8 mouse cellular contexts compared by ENCODE assay signal in the genomic region with DNA sequence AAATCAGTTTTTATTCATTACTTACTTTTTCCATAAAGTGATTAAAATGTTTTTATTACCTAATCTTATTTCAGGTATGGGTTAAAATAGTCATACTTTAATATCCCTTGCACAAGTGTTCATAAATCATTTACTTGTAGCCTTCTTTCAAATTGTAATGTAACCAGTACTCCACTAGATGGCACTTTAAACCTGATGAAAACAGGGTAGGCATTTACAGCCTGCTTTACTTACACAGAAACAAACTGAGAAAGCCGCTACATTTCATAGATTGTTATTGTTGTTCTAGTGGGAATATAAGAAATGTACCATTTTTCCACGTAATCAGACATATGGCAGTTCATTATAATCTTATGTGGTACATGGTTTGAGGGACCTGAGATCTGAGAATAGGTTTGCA. TPM values are rescaled to one million over a fixed set of nuclear protein-coding genes. Genes with fewer than 3 reads are reported as not detected.
DNase-seq lines count a peak whose midpoint lies in the region; ATAC-seq lines count a peak whose summit lies in the region.

No protein-coding gene starts in this region.

- no peak for DNase-seq in forebrain, embryonic 11.5 days (ENCODE audit: low spot score)
- no peak for DNase-seq in forebrain, embryonic 10.5 days (ENCODE audit: extremely low spot score, low spot score)
- DNase-seq in neural tube, embryonic 11.5 days (ENCODE audit: low spot score) = no peak
- DNase-seq in neural tube, embryonic 10.5 days (ENCODE audit: extremely low spot score, low spot score) = no peak
- DNase-seq in urinary bladder, postnatal 25 days (ENCODE audit: low spot score) = no peak
- no peak for DNase-seq in natural killer cell, adult 2 months (ENCODE audit: low spot score in 2 of 2)

- peaks cover 5% of the 10 kb centered on the region; the same call in 1 of the 2 replicates for H3K4me1 ChIP-seq in forebrain, embryonic 11.5 days (replicated peaks; ENCODE audit: control insufficient read depth, insufficient read depth, low read length)
- H3K4me1 ChIP-seq in forebrain, embryonic 10.5 days = peaks cover 28% of the 10 kb centered on the region
- H3K4me1 ChIP-seq in neural tube, embryonic 11.5 days (ENCODE audit: control insufficient read depth, insufficient read depth, low read length) = no peaks in the 10 kb centered on the region
- H3K4me1 ChIP-seq in hindbrain, embryonic 15.5 days (replicated peaks) = peaks cover 27% of the 10 kb centered on the region
- peaks cover 25% of the 10 kb centered on the region for H3K4me1 ChIP-seq in neural tube, embryonic 15.5 days

- 41% methylated on average over 2 of the region's 2 CpGs for WGBS in forebrain, embryonic 11.5 days
- 36% methylated on average over 2 of the region's 2 CpGs for WGBS in forebrain, embryonic 10.5 days
- 39% methylated on average over 2 of the region's 2 CpGs for WGBS in neural tube, embryonic 11.5 days
- 9% methylated on average over 2 of the region's 2 CpGs for WGBS in hindbrain, embryonic 15.5 days
- 11% methylated on average over 2 of the region's 2 CpGs for WGBS in neural tube, embryonic 15.5 days

- no peak overlapping the region for H3K4me3 ChIP-seq in forebrain, embryonic 11.5 days (ENCODE audit: low read depth, low read length)
- H3K4me3 ChIP-seq in forebrain, embryonic 10.5 days = no peak overlapping the region
- H3K4me3 ChIP-seq in neural tube, embryonic 11.5 days (ENCODE audit: low read depth, low read length) = no peak overlapping the region
- no peak overlapping the region for H3K4me3 ChIP-seq in hindbrain, embryonic 15.5 days
- H3K4me3 ChIP-seq in neural tube, embryonic 15.5 days (replicated peaks) = no peak overlapping the region

- no peaks in the 10 kb centered on the region for H3K27me3 ChIP-seq in forebrain, embryonic 11.5 days (ENCODE audit: control insufficient read depth, insufficient read depth, low read length)
- no peaks in the 10 kb centered on the region for H3K27me3 ChIP-seq in forebrain, embryonic 10.5 days (ENCODE audit: poor library complexity, severe bottlenecking)
- H3K27me3 ChIP-seq in neural tube, embryonic 11.5 days (ENCODE audit: control insufficient read depth, insufficient read depth, low read length) = no peaks in the 10 kb centered on the region
- no peaks in the 10 kb centered on the region for H3K27me3 ChIP-seq in hindbrain, embryonic 15.5 days
- no peaks in the 10 kb centered on the region for H3K27me3 ChIP-seq in neural tube, embryonic 15.5 days (replicated peaks)

- ATAC-seq in forebrain, embryonic 11.5 days (replicated peaks; ENCODE audit: low FRiP score) = 0 out of 2 replicates have a peak, but pooled peaks have one; percentile 14
- peak; percentile 48; the same call in 1 of the 2 replicates for ATAC-seq in neural tube, embryonic 11.5 days (ENCODE audit: insufficient read depth, low FRiP score, low TSS enrichment)
- ATAC-seq in hindbrain, embryonic 15.5 days (ENCODE audit: low FRiP score, low read depth) = peak; percentile 59
- ATAC-seq in neural tube, embryonic 15.5 days (ENCODE audit: low FRiP score) = peak; percentile 51

- H3K36me3 ChIP-seq in forebrain, embryonic 11.5 days (ENCODE audit: control insufficient read depth, insufficient read depth, low read length) = no peaks in the 10 kb centered on the region
- H3K36me3 ChIP-seq in forebrain, embryonic 10.5 days (replicated peaks) = 0 out of 2 replicates have a peak, but pooled peaks cover 3% of the 10 kb centered on the region
- H3K36me3 ChIP-seq in neural tube, embryonic 11.5 days (ENCODE audit: control insufficient read depth, insufficient read depth, low read length) = no peaks in the 10 kb centered on the region
- H3K36me3 ChIP-seq in hindbrain, embryonic 15.5 days = no peaks in the 10 kb centered on the region
- no peaks in the 10 kb centered on the region for H3K36me3 ChIP-seq in neural tube, embryonic 15.5 days

- H3K9me3 ChIP-seq in forebrain, embryonic 11.5 days (ENCODE audit: control insufficient read depth, low read length) = no peaks in the 10 kb centered on the region
- no peaks in the 10 kb centered on the region for H3K9me3 ChIP-seq in forebrain, embryonic 10.5 days
- no peaks in the 10 kb centered on the region for H3K9me3 ChIP-seq in neural tube, embryonic 11.5 days (ENCODE audit: control insufficient read depth, low read length)
- no peaks in the 10 kb centered on the region for H3K9me3 ChIP-seq in hindbrain, embryonic 15.5 days
- H3K9me3 ChIP-seq in neural tube, embryonic 15.5 days (replicated peaks) = no peaks in the 10 kb centered on the region

- no peak overlapping the region for H3K9ac ChIP-seq in forebrain, embryonic 11.5 days (ENCODE audit: low read length)
- no peak overlapping the region for H3K9ac ChIP-seq in neural tube, embryonic 11.5 days (ENCODE audit: low read length)
- no peak overlapping the region for H3K9ac ChIP-seq in hindbrain, embryonic 15.5 days
- no peak overlapping the region for H3K9ac ChIP-seq in neural tube, embryonic 15.5 days (replicated peaks)

- no peak overlapping the region for H3K27ac ChIP-seq in forebrain, embryonic 11.5 days (ENCODE audit: low read depth, low read length)
- H3K27ac ChIP-seq in forebrain, embryonic 10.5 days = no peak overlapping the region
- no peak overlapping the region for H3K27ac ChIP-seq in neural tube, embryonic 11.5 days (ENCODE audit: low read depth, low read length)
- H3K27ac ChIP-seq in hindbrain, embryonic 15.5 days (replicated peaks) = no peak overlapping the region
- H3K27ac ChIP-seq in neural tube, embryonic 15.5 days (replicated peaks) = no peak overlapping the region

- no peak overlapping the region for H3K4me2 ChIP-seq in forebrain, embryonic 11.5 days (ENCODE audit: low read depth, low read length, severe bottlenecking)
- H3K4me2 ChIP-seq in neural tube, embryonic 11.5 days (ENCODE audit: low read depth) = no peak overlapping the region
- no peak overlapping the region for H3K4me2 ChIP-seq in hindbrain, embryonic 15.5 days
- H3K4me2 ChIP-seq in neural tube, embryonic 15.5 days = no peak overlapping the region

RNA-seq across cellular contexts. Expression of gene Vps50, which starts 11.6 kb away (rescaled TPM):
- polyA plus RNA-seq in forebrain, embryonic 11.5 days (2014; fragmentation: Nextera tagmentation; extraction: Ambion mirVana) = 37.5 and 50.2 TPM in 2 replicates
- 35.1 and 37.2 TPM in 2 replicates for polyA plus RNA-seq in forebrain, embryonic 10.5 days (2016; fragmentation: Nextera tagmentation; extraction: Ambion mirVana)
- polyA plus RNA-seq in neural tube, embryonic 11.5 days (2014; fragmentation: Nextera tagmentation; extraction: Ambion mirVana) = 41.7 and 41.8 TPM in 2 replicates
- polyA plus RNA-seq in hindbrain, embryonic 15.5 days (2015; fragmentation: Nextera tagmentation; extraction: Ambion mirVana) = 49.5 and 52.4 TPM in 2 replicates
- 48.4 and 55.1 TPM in 2 replicates for polyA plus RNA-seq in neural tube, embryonic 15.5 days (2015; fragmentation: Nextera tagmentation; extraction: Ambion mirVana)

RNA-seq across cellular contexts. Expression of gene Hepacam2, which starts 11.7 kb away (rescaled TPM):
- polyA plus RNA-seq in forebrain, embryonic 11.5 days (2014; fragmentation: Nextera tagmentation; extraction: Ambion mirVana) = 1.2 and 1.3 TPM in 2 replicates
- 0.58 and 0.77 TPM in 2 replicates for polyA plus RNA-seq in forebrain, embryonic 10.5 days (2016; fragmentation: Nextera tagmentation; extraction: Ambion mirVana)
- polyA plus RNA-seq in neural tube, embryonic 11.5 days (2014; fragmentation: Nextera tagmentation; extraction: Ambion mirVana) = 0.73 and 1.8 TPM in 2 replicates
- 0.97 and 1.5 TPM in 2 replicates for polyA plus RNA-seq in hindbrain, embryonic 15.5 days (2015; fragmentation: Nextera tagmentation; extraction: Ambion mirVana)
- 1.00 and 2.3 TPM in 2 replicates for polyA plus RNA-seq in neural tube, embryonic 15.5 days (2015; fragmentation: Nextera tagmentation; extraction: Ambion mirVana)
